Mouse (Mus musculus) left cerebral cortex, postnatal 36 days (tissue): ENCODE measurements at regions not wholly inside any gene's neighbourhood (a gene's known extent, or its start where the extent isn't known, plus 50 kb on each side); places are given as distances from the start of the nearest gene placed in this dataset.

Experiments used
- DNase-seq, 2 experiments: peaks; one replicate each; pipeline ENCODE4 v3.0.0; 2021 to 2022; ENCODE audit warnings: low spot score in 2 of 2, mixed read lengths in 1 of 2
- intact Hi-C: fragments of 180-260 bp; cut with DNase I; formaldehyde crosslinking; loops from one replicate; pipeline ENCODE4 v1.15.1; 2025

- intact Hi-C loops = no loop called here
These were observed 151.4 kb upstream of the Cadm1 start for GRCm38 (mm10) chr9:47378541-47378940.

GRCm38 (mm10) chr9:47380361-47380760, 149.6 kb upstream of the Cadm1 start:
- no peak for DNase-seq
- intact Hi-C loops = no loop called here

More at GRCm38 (mm10) chr9:47378541-47378940, 151.4 kb upstream of the Cadm1 start:
- DNase-seq = no peak

GRCm38 (mm10) chr9:47384185-47384854, 145.7 kb upstream of the Cadm1 start:
- intact Hi-C loops = no loop called here
- no peak for DNase-seq

GRCm38 (mm10) chr9:47386646-47387045, 143.3 kb upstream of the Cadm1 start:
- DNase-seq = no peak
- intact Hi-C loops = no loop called here

- DNase-seq = peak; percentile 40 to 42
- intact Hi-C loops = no loop called here
These were observed 142.8 kb upstream of the Cadm1 start for GRCm38 (mm10) chr9:47387221-47387620.

- intact Hi-C loops = no loop called here
- no peak for DNase-seq
These were observed 142.2 kb upstream of the Cadm1 start for GRCm38 (mm10) chr9:47387716-47388300.

GRCm38 (mm10) chr9:47389901-47390300, 140.1 kb upstream of the Cadm1 start:
- intact Hi-C loops = no loop called here
- DNase-seq = no peak

- intact Hi-C loops = no loop called here
- no peak for DNase-seq
These were observed 138.3 kb upstream of the Cadm1 start for GRCm38 (mm10) chr9:47391669-47392068.

- no peak for DNase-seq
- intact Hi-C loops = no loop called here
These were observed 130.4 kb upstream of the Cadm1 start for GRCm38 (mm10) chr9:47399598-47399997.

GRCm38 (mm10) chr9:47400117-47400823, 129.7 kb upstream of the Cadm1 start:
- intact Hi-C loops = no loop called here

GRCm38 (mm10) chr9:47401511-47401910, 128.5 kb upstream of the Cadm1 start:
- intact Hi-C loops = no loop called here
- DNase-seq = no peak

More at GRCm38 (mm10) chr9:47400117-47400823, 129.7 kb upstream of the Cadm1 start:
- no peak for DNase-seq

- intact Hi-C loops = no loop called here
- DNase-seq = no peak
These were observed 126.7 kb upstream of the Cadm1 start for GRCm38 (mm10) chr9:47403317-47403716.

GRCm38 (mm10) chr9:47404821-47405220, 125.2 kb upstream of the Cadm1 start:
- no peak for DNase-seq
- intact Hi-C loops = no loop called here

GRCm38 (mm10) chr9:47405547-47405946, 124.4 kb upstream of the Cadm1 start:
- intact Hi-C loops = no loop called here
- no peak for DNase-seq

GRCm38 (mm10) chr9:47407007-47407670, 122.8 kb upstream of the Cadm1 start:
- intact Hi-C loops = no loop called here
- peak; percentile 19 to 30 for DNase-seq

GRCm38 (mm10) chr9:47408061-47408460, 121.9 kb upstream of the Cadm1 start:
- intact Hi-C loops = no loop called here
- DNase-seq = no peak

GRCm38 (mm10) chr9:47409579-47409978, 120.4 kb upstream of the Cadm1 start:
- intact Hi-C loops = no loop called here
- no peak for DNase-seq

GRCm38 (mm10) chr9:47412786-47413185, 117.2 kb upstream of the Cadm1 start:
- intact Hi-C loops = no loop called here
- no peak for DNase-seq

- intact Hi-C loops = no loop called here
- no peak for DNase-seq
These were observed 115.5 kb upstream of the Cadm1 start for GRCm38 (mm10) chr9:47414350-47414988.

GRCm38 (mm10) chr9:47422151-47422599, 107.8 kb upstream of the Cadm1 start:
- peak in 1 of 2 experiments; percentile 20 for DNase-seq
- intact Hi-C loops = no loop called here
